Mouse (Mus musculus) c-Kit-positive CD71-negative TER-119-negative erythroid progenitor cells, embryonic 14.5 days (primary cell): Measurements from ENCODE around the gene Dlg5.

Experiments
- DNase-seq: peaks from one replicate; pipeline ENCODE4 v3.0.0-alpha.2; 2013; ENCODE audit warnings: low read depth

Dlg5 gene

DNA sequence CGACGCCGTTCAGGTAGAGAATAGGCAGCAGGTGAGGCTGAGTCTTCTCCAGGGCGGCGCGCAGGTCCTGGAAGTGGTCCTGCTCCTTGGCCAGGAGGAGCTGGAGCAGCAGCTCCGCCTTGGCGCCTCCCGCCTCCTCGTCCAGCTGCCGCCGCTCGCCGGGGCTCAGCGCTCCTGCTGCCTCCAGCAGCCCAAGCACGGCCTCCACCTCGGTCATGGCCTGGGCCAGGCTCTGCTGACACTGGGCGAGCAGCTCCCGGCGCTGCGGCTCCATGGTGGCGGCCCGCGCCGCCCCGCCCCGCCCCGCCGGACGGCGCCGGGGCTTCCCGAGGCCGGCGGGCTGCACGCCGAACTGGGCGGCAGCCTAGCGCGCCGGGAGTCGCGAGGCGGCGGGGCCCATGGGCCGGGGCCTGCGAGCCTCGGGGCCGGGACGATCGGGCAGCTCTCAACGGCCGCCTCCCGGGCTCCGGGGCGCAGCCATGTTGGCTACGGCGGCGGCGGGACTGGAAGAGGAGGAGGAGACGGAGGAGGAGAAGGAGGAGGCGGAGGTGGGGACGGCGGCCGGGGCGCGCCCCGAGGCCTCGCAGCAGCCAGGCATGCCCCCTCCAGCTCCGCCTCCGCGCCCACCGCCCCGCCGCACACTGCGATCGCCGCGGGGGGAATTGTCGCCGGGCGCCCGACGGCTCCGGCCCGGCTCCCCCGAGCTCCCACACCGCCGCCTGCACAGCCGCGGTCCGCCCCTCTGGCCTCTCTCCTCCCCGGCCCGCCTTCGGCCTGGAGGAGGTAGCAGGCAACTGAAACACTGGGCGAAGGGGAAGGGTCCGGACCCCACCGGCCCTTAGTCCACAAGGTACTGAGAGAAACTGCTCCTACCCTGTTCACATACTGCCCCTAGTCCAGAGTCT lies at the start of gene Dlg5:
Gene Dlg5, minus strand, starts transcription at position 744 of the 905 bp plus-strand sequence.
- no peak for DNase-seq

DNA sequence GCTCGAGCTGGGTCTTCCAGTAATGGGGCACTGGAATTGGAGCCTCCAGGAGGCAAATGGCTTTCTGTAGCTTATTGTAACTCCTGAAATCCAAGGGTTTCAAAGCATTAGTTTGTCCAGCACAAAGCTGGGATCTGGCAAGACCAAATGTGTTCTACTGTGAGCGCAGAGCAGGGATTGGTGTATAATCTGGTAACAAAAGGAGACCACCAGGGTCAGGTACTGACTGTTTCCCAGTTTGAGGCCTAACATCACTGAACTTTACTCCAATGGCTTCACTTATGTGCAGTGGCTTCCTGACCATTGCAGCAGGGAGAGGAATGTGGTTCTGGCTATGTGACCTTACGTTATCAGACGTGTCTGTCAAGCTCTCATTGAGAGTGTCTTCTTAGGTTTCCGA lies 47.9 kb upstream of the Dlg5 start:
- no peak for DNase-seq

DNA sequence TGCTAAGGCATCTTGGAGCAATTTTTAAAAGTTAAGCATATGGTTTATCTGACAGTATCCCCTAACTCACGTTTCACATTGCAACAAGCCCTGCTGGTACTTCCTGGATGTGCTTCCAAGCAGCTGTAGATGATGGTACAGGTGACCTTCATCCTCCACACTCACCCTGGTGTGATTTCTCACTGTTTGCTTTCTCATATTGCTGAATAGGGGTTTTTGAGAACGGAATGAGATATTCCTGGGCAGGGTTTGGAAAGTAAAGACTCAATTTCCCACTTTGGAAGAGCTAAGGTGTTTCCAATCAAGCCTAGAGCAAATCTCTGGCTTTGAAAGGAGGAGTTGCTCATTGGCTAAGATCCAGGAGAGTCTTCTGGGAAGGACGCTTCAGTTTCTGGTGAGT lies 47.2 kb upstream of the Dlg5 start, which contains the start of gene E330034G19Rik:
Gene E330034G19Rik, plus strand, starts transcription at position 301 of the 400 bp plus-strand sequence.
- DNase-seq: no peak

DNA sequence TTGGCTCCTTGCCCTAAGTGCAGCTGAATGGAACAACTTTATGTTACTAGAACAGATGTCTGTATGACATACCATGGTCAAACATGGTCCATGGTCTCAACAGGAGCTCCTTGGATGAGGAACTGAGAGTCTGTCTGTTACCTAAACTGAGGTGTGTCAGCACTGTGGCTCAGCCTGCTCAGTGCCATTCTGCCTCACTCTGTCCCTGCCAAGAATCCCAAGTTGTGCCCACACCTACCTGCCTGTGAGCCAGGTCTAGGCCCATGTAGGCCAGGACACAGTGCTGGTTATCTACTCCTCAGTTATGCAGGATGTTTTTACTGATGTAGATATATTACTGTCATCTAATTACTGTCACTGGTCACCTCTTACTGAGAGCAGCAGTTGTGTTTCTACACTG lies 45.0 kb upstream of the Dlg5 start:
- no peak for DNase-seq

DNA sequence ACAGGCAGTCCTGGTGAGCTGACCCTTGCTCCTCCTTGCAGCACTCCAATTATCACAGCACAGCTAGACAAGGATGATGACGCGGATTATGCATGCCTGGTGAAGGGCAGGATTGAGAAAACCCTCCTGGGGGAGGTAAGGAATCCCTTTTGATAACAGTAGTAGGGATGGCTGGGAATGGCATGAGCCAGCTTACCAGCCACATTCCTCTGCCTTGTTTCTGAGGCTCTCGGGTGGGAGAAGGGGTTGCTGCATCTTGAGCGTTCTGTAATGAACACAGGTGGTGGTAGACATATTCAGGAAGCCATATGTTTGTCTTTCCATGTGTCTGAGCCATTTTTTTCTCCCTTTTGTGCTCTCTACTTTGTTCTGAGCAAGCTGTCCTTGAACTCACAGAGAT lies 40.4 kb upstream of the Dlg5 start:
- no peak for DNase-seq

DNA sequence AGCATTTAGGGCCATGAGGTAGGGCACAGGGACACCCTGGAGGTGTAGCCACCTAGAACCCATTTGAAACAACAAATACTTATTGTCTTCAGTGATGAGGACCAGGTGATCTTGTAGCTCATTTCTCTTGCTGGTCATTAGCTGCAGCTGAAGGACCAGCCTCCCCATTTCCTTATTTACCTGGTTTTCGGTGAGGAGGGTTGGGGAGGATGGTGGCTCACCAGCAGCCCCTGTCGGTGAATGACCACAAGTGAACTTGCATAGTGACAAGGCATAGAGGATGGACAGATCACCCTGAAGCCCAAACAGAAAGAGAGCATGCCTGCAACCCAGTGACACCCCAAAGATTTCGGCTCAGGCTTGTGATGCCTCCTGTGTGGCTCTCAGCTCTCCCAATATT lies 36.6 kb upstream of the Dlg5 start:
- DNase-seq: no peak

DNA sequence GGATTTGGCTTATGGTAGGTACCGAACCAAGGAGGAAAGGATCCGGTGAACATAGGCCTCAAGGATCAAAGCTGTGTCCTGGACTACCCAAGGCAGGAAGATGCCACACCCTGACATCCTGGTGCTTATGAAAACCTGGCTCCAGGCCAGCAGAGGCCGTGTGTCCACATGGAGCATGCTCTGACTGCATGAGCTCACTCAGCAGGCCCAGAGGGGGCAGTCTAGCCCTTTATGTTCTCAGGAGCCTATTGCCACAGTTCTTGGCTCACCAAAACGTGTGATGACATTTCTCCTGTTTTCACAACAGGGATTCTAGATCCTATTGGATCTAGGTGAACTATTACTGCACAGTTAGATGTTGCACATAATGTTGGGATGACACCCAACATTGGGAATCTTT lies 35.6 kb upstream of the Dlg5 start:
- no peak for DNase-seq

DNA sequence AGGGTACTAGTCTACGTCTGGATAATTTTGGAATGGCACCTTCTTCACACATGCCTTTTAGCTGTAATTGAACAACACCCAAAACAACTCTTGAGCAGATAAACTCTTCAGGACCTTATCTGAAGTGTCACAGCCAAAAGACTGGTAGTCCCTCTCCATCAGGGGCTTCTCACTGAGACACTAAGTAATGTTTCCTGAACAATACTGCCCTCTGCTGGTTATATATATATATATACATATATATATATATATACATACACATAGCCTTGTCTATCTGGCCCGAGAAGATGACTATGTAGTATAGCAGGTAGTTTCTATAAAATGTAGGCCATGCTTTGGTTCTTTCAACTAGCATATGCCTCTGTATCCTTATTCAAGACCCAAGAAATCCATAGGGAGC lies 29.8 kb upstream of the Dlg5 start:
- DNase-seq: peak; percentile 2

DNA sequence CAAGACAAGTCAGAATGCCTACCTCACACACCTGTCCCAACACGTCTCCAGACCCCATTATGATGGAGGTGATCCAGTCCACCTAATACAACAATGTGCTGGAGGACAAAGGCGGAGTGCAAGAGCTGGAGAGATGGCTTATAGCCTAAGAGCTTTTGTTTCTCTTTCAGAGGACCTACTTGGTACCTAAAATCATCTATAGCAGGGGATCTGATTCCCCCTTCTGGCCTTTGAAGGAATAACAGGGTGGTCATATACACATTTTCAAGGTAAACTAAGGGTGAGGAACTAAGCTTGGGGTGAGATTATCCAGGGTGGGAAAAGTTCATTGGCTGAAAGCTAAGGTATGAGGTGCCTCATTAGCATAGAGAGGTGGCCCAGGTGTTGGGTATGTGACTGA lies 27.9 kb upstream of the Dlg5 start:
- DNase-seq: peak; percentile 8

DNA sequence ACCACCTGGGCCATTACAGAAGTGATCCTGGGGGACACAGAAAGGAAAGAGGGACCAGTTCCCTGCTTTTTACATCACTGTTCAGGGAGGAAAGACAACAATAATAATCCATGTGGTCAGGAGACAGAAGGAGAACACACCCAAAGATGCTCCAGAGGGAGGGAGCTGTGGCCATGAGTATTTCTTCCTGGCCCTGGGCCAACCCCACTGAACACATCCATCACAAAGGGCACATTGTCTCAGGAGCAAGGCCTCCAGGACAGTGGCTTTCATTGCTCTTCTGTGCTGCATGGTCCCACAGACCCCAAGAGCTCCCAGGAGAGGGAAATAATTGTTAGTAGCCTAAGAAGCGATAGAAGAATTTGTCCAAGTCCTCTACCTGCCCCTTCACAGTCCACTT lies 23.9 kb upstream of the Dlg5 start:
- DNase-seq: no peak

DNA sequence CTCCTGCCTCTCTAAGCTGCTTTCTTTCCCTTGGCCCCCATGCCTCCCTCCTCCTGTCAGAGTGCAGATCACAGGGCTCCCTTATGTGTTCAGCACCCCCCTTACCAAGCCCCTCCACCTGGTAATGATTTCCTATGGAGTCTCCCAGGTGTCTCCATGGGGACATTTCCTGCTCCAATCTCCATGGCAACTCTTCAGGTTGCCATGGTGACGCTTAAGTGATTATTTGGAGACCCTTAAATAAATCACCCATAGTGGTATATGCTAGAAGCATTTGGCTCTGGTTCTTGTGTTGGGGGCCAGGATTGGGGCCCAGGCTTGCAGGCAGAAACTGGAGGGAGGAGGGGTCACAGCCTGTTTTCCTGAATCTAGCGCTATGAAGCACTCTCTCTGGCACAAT lies 17.2 kb upstream of the Dlg5 start:
- DNase-seq: no peak

DNA sequence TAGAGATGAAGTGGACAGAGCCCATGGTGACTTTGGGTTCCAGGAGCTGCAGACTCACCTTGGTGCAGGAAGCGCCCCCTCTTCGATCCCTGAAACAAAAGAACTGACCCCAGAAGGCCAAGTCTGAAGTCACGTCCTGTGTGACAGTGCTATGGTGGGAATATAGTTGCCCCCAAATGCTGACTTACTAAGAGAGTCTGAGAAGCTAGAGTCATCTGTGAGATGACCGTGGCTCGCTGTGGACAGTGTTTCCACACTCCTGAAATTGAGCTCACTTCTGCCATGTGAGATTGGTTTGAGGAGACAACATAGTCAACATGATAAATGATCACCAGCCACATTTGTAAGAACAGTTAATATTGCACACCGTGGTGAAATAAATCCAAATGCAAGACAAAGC lies 16.7 kb upstream of the Dlg5 start:
- DNase-seq: no peak

DNA sequence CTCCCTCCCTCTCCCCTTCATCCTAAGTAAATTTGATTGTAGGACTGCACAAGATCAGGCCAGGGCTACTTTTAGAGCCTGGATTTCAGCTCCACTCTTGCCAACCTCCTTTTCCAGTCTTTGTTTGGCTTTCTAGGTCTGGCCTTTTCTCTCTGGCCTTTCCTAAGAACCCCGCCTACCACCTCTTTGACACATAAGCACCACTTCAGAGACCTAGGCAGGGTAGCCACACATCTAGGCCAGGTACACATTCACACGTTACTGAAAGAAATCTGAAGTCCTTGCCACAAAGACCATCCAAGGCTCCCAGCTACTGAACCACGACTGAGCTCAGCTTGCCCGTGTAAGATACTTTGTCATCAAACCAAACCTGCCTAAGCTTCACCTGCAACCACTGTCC lies 14.7 kb upstream of the Dlg5 start:
- no peak for DNase-seq

DNA sequence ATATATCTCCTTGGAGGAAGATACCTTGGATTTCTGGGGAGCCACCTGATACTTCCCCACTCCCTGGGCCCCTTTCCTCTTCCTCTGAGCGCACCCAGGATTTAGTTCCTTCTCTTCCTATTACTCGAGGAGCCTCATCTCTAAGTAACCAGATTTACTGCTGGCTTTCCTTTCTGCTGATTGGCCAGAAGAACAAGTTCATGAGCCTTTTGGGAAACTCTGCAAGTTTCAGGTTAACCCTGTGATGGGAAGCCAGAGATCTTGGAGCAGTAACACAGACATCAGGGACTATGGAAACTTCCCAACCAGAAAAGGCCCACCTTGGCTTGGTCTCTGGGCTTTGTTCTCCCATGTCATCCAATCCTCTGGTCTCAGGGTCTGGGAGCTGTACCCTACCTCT lies 10.2 kb upstream of the Dlg5 start:
- DNase-seq: no peak

DNA sequence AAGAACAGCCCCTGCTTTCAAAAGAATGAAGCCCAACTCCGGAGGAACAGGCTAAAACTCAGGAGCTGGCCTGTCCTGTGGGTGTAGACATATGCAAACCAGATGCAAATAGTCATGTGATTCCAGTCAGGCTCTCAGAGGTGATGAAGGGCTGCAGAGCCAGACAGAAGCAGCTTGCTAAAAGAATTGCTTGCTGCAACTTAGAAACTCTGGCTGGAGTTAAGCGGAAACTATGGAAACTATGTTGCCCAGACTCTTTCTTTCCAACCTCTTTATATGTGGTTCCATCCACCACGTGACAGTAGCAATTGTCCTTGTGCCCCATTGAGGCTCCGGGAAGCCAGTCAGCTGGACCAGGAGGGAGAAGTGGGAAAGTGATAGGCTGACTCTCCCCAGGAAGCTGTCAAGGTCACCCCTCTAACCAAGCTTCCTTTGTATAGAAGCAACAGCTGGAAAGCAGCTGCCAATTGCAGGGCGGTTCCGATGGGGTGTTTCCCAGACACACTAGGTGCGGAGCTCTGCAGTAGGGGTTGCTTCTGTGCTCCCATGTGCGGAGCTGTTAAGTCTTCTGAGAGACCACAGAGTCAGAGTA lies 8.0 kb upstream of the Dlg5 start:
- DNase-seq: no peak

DNA sequence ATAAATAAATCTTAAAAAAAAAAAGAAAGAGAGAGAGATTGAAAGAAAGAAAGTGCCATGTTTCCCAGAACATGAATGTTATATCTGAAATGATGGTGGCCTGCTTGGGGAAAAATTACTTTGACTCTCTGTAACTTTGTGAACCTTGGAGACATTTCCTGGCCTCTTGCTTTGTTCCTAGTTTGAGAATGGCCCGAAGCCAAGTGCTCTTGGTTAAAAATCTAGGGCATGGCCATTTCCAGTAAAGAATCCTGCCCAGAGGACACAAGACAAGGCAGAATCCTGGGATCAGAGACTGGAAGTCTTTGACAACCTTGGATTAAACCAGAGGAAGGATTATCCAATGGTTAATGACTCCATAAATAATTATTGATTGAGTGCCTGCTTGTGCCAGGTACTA lies 5.6 kb upstream of the Dlg5 start:
- no peak for DNase-seq

DNA sequence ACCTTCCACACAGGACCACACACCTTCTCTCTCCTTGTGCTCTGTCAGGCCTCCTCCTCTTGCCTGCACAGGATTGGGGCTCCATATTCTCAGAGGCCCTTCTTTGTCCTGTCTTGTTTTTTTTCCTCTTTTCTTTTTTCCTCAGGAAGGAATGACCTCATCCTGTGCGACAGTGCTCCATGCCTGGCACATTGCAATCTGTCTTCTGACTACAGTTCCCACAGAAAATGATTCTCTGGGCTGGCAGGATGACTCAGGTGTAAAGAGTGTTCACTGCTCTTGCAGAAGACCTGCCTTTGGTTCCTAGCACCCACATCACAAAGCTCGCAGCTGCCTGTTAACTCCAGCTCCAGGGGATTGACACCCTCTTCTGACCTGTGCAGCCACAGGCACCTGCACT lies 4.2 kb upstream of the Dlg5 start:
- no peak for DNase-seq

DNA sequence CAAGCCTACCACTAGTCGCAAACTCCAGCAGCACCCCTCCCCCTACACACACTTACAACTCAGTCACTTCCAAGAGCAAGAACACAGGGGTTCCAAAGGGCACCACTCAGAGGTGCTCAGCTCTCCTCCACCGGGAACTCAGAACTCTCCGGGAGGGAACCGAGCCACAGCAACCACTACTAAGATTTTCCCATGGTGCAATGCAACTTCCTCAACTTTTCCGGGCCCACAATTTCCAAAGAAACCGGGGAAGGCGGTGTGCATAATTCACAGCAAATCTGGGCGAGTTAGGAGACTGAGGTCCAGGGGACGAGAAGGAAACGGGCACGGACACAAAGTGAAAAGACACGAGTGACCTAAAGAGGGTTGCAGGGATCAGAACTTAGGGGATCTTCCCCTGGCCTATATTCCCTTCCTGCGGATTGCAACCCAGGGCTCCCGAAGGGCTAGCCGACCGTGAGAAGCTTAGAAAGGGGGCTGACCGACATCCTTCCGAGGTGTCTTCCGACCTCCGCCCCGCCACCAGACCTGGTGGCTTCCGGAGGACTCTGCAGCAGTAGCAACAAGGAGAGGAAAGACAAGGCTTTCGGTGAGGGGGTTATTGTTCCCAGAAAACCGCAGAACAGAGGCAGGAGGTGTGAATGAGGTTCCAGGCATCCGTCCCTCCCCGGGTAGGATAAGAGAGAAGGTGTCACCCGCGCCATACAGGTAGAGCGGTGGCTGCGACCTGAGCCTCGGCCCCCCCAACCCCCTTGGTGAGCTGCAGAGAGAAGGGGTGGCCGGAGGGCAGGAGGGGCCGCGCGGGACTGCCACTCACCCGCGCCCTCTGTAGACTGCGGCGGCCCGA lies 1.2 kb downstream of the Dlg5 start:
- no peak for DNase-seq

DNA sequence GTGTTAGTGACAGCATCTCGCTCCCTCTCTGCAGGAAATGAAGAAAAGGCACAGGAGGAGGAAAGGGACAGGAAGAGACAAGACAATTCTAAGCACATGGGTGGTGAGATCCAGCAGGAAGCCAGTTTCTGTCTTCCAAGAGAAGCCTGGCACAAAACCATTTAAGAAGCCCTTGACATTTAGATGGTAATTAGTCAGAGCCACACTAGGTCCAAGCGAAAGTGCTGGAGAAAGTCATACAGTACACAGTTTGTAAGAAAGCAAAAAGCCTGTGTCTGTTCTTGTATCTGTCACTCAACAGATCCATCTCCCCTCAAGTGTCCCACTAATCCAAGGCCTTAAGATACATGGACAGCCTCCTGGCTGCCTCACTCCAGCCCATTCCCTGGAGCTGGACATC lies 3.7 kb downstream of the Dlg5 start:
- no peak for DNase-seq

DNA sequence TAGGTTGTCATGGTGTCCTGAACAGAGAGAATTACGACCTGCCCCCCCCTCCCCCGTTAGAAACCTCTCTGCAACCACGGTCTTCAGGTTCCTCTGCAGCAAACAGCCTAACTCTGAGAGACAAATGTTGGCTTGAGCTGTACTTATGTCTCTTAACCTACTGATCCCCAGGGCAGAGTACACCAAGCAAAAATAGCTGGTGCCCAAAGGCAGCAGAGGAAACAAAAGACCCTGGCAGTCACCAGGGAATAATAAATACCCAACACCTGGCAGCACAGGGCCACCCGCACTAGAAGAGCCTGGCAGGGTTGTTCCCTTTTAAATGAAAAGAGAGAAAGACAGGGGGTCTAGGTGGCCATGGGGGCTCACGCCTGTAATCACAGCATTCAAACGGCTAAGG lies 4.9 kb downstream of the Dlg5 start:
- DNase-seq: no peak

DNA sequence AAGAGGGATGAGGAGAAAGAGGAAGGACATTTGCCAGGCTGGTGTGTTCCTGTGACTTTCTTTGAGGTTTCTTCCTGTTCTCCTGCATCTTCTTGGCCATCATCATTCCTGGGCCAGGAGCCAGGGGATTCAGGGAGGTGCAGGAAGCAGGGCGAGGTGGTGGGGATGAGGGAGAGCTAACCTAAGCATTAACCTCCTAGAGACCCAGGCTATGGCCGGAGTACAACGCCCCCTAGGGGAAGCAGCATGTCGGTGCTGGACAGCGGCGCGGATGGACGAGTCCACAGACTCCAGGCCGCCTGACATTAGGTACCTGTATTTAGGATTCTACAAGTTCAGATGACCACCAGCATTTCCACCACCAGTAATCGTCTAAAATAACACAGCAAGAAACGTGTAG lies 6.1 kb downstream of the Dlg5 start:
- no peak for DNase-seq

DNA sequence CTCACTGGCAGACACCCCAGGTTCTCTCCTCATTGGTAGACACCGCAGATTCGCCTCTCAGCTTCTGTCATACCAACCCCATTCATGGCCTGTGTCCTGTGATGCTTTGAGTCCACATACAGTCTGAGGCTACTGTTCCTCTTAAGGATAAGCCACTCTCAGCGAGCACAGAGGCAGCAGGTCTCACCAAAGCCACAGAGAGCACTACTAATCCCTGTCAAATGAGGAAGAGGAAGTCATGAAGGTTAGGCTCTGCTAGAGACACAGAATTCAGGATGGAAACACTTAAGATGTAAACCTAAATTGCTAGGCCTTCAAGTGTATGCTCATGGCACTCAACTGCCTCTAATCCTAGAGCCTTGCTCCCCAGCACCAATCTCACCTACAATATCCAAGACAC lies 9.8 kb downstream of the Dlg5 start:
- no peak for DNase-seq

DNA sequence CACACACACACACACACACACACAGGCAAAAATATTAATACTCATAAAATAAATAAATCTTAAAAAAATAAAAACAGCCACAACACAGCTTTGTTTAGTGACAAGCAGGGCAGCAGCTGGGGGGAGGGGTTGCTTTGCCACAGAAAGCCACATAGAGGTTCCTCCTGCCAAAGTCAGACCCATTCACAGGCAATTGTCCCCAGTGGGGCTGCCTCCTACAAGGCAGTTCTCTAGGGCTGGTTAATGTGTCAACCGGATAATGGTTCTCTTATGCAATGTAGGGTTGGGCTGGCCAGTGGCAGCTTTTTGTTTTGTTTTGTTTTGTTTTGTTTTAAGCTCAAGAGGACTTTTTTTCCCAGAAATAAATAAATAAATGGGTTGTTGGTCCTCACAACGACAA lies 11.3 kb downstream of the Dlg5 start:
- no peak for DNase-seq
